Mouse (Mus musculus): ENCODE data around the gene Bsn.

- no peak for TF ChIP-seq CTCF (IDR thresholded peaks at IDR 0.05; ENCODE audit: extremely low read depth, insufficient read length, insufficient replicate concordance, low read depth, low read length)
- TF ChIP-seq POLR2A (IDR thresholded peaks at IDR 0.05; ENCODE audit: low read depth, low read length): no peak
Observed at GRCm38 (mm10) chr9:108182806-108183506, 7.2 kb downstream of the Bsn start.

All from small intestine, adult 2 months (tissue).